Mouse (Mus musculus): ENCODE measurements around the gene Clic3. TPM values are rescaled to one million over a fixed set of nuclear protein-coding genes. Genes with fewer than 3 reads are reported as not detected.

Gene Clic3
- polyA plus RNA-seq, 1 experiment from 2014 or later, result 3.8 TPM

GRCm38 (mm10) chr2:25463630-25464029 lies 7.0 kb downstream of the Clic3 start:
- no peak overlapping the region for H3K9ac ChIP-seq (ENCODE audit: low read length)
- no peaks in the 10 kb centered on the region for H3K27me3 ChIP-seq (ENCODE audit: control insufficient read depth, insufficient read depth, low read length)
- ATAC-seq (ENCODE audit: insufficient number of reproducible peaks, insufficient read depth, low FRiP score, low read depth), result no peak
- no peaks in the 10 kb centered on the region for H3K9me3 ChIP-seq (ENCODE audit: control insufficient read depth, low read length)
- H3K4me2 ChIP-seq (ENCODE audit: low read length), result no peak overlapping the region
- WGBS, result 91% methylated on average over 3 of the region's 3 CpGs
- no peak overlapping the region for H3K4me3 ChIP-seq (ENCODE audit: control insufficient read depth in 1 of 2, insufficient read depth in 1 of 2, low read depth in 1 of 2, low read length in 2 of 2)
- peaks cover 8% of the 10 kb centered on the region for H3K36me3 ChIP-seq (ENCODE audit: control insufficient read depth, insufficient read depth, low read length)
- peaks cover 29 to 45% of the 10 kb centered on the region in 2 experiments for H3K4me1 ChIP-seq (ENCODE audit: control insufficient read depth in 2 of 2, insufficient read depth in 2 of 2, low read length in 2 of 2)
- no peak overlapping the region for H3K27ac ChIP-seq (replicated peaks in 1 of 2; ENCODE audit: control insufficient read depth in 1 of 2, insufficient read depth in 1 of 2, low read depth in 2 of 2, low read length in 2 of 2)

GRCm38 (mm10) chr2:25465256-25465655 lies 8.6 kb downstream of the Clic3 start:
- H3K9ac ChIP-seq (ENCODE audit: low read length), result 0 out of 2 replicates have a peak overlapping the region, but pooled peaks have one; percentile 3
- no peak overlapping the region for H3K27ac ChIP-seq (replicated peaks in 1 of 2; ENCODE audit: control insufficient read depth in 1 of 2, insufficient read depth in 1 of 2, low read depth in 2 of 2, low read length in 2 of 2)
- H3K36me3 ChIP-seq (ENCODE audit: control insufficient read depth, insufficient read depth, low read length), result no peaks in the 10 kb centered on the region
- 89% methylated on average over 2 of the region's 2 CpGs for WGBS
- peaks cover 37 to 46% of the 10 kb centered on the region in 2 experiments for H3K4me1 ChIP-seq (ENCODE audit: control insufficient read depth in 2 of 2, insufficient read depth in 2 of 2, low read length in 2 of 2)
- no peaks in the 10 kb centered on the region for H3K27me3 ChIP-seq (ENCODE audit: control insufficient read depth, insufficient read depth, low read length)
- ATAC-seq (ENCODE audit: insufficient number of reproducible peaks, insufficient read depth, low FRiP score, low read depth), result no peak
- no peak overlapping the region for H3K4me2 ChIP-seq (ENCODE audit: low read length)
- H3K9me3 ChIP-seq (ENCODE audit: control insufficient read depth, low read length), result no peaks in the 10 kb centered on the region
- no peak overlapping the region for H3K4me3 ChIP-seq (ENCODE audit: control insufficient read depth in 1 of 2, insufficient read depth in 1 of 2, low read depth in 1 of 2, low read length in 2 of 2)

GRCm38 (mm10) chr2:25465816-25466635 lies 9.4 kb downstream of the Clic3 start:
- H3K9me3 ChIP-seq (ENCODE audit: control insufficient read depth, low read length), result no peaks in the 10 kb centered on the region
- no peak for ATAC-seq (ENCODE audit: insufficient number of reproducible peaks, insufficient read depth, low FRiP score, low read depth)
- WGBS, result 40% methylated on average over 10 of the region's 10 CpGs
- 0 out of 2 replicates have a peak overlapping the region, but pooled peaks have one; percentile 3 for H3K9ac ChIP-seq (ENCODE audit: low read length)
- H3K4me3 ChIP-seq (ENCODE audit: control insufficient read depth in 1 of 2, insufficient read depth in 1 of 2, low read depth in 1 of 2, low read length in 2 of 2), result no peak overlapping the region
- H3K27ac ChIP-seq (replicated peaks in 1 of 2; ENCODE audit: control insufficient read depth in 1 of 2, insufficient read depth in 1 of 2, low read depth in 2 of 2, low read length in 2 of 2), result 0 out of 4 replicates have a peak overlapping the region, but pooled peaks of 1 of the 2 experiments have one; percentile 9
- peaks cover 37 to 47% of the 10 kb centered on the region in 2 experiments for H3K4me1 ChIP-seq (ENCODE audit: control insufficient read depth in 2 of 2, insufficient read depth in 2 of 2, low read length in 2 of 2)
- no peaks in the 10 kb centered on the region for H3K36me3 ChIP-seq (ENCODE audit: control insufficient read depth, insufficient read depth, low read length)
- no peaks in the 10 kb centered on the region for H3K27me3 ChIP-seq (ENCODE audit: control insufficient read depth, insufficient read depth, low read length)
- H3K4me2 ChIP-seq (ENCODE audit: low read length), result no peak overlapping the region

- no peak for ATAC-seq (ENCODE audit: insufficient number of reproducible peaks, insufficient read depth, low FRiP score, low read depth)
- no peaks in the 10 kb centered on the region for H3K27me3 ChIP-seq (ENCODE audit: control insufficient read depth, insufficient read depth, low read length)
- no peak overlapping the region for H3K4me3 ChIP-seq (ENCODE audit: control insufficient read depth in 1 of 2, insufficient read depth in 1 of 2, low read depth in 1 of 2, low read length in 2 of 2)
- 64% methylated on average over 14 of the region's 14 CpGs for WGBS
- no peaks in the 10 kb centered on the region for H3K9me3 ChIP-seq (ENCODE audit: control insufficient read depth, low read length)
- peak overlapping the region; percentile 6 to 53; a peak in 1 of 4 replicates for H3K27ac ChIP-seq (replicated peaks in 1 of 2; ENCODE audit: control insufficient read depth in 1 of 2, insufficient read depth in 1 of 2, low read depth in 2 of 2, low read length in 2 of 2)
- H3K9ac ChIP-seq (ENCODE audit: low read length), result peak overlapping the region; percentile 7; the same call in 1 of the 2 replicates
- H3K4me2 ChIP-seq (ENCODE audit: low read length), result no peak overlapping the region
- H3K4me1 ChIP-seq (ENCODE audit: control insufficient read depth in 2 of 2, insufficient read depth in 2 of 2, low read length in 2 of 2), result peaks cover 32 to 39% of the 10 kb centered on the region in 2 experiments
- no peaks in the 10 kb centered on the region for H3K36me3 ChIP-seq (ENCODE audit: control insufficient read depth, insufficient read depth, low read length)
Observed at GRCm38 (mm10) chr2:25467606-25468303, 11.1 kb downstream of the Clic3 start.

- H3K36me3 ChIP-seq (ENCODE audit: control insufficient read depth, insufficient read depth, low read length), result no peaks in the 10 kb centered on the region
- peak overlapping the region; percentile 46 for H3K4me2 ChIP-seq (ENCODE audit: low read length)
- H3K27me3 ChIP-seq (ENCODE audit: control insufficient read depth, insufficient read depth, low read length), result no peaks in the 10 kb centered on the region
- ATAC-seq (ENCODE audit: insufficient number of reproducible peaks, insufficient read depth, low FRiP score, low read depth), result peak; percentile 86
- peak overlapping the region; percentile 34 for H3K9ac ChIP-seq (ENCODE audit: low read length)
- 60% methylated on average over 10 of the region's 10 CpGs for WGBS
- H3K27ac ChIP-seq (replicated peaks in 1 of 2; ENCODE audit: control insufficient read depth in 1 of 2, insufficient read depth in 1 of 2, low read depth in 2 of 2, low read length in 2 of 2), result peak overlapping the region; percentile 84 to 91
- H3K4me3 ChIP-seq (ENCODE audit: control insufficient read depth in 1 of 2, insufficient read depth in 1 of 2, low read depth in 1 of 2, low read length in 2 of 2), result no peak overlapping the region
- no peaks in the 10 kb centered on the region for H3K9me3 ChIP-seq (ENCODE audit: control insufficient read depth, low read length)
- H3K4me1 ChIP-seq (ENCODE audit: control insufficient read depth in 2 of 2, insufficient read depth in 2 of 2, low read length in 2 of 2), result peaks cover 32 to 39% of the 10 kb centered on the region in 2 experiments
Observed at GRCm38 (mm10) chr2:25468962-25469915, 12.6 kb downstream of the Clic3 start.

GRCm38 (mm10) chr2:25469969-25470368 lies 13.3 kb downstream of the Clic3 start, which contains the start of gene Ptgds:
Ptgds (minus strand) TSS chr2:25470046.
- Histone ChIP-seq H3K4me1 (ENCODE audit: control insufficient read depth in 2 of 2, insufficient read depth in 2 of 2, low read length in 2 of 2) (peaks cover 32 to 39% of the 10 kb centered on the region in 2 experiments), H3K27me3 (ENCODE audit: control insufficient read depth, insufficient read depth, low read length) (no peaks in the 10 kb centered on the region), H3K4me3 (ENCODE audit: control insufficient read depth in 1 of 2, insufficient read depth in 1 of 2, low read depth in 1 of 2, low read length in 2 of 2) (no peak within 1 kb of the TSS), H3K9me3 (ENCODE audit: control insufficient read depth, low read length) (no peaks in the 10 kb centered on the region), H3K36me3 (ENCODE audit: control insufficient read depth, insufficient read depth, low read length) (no peaks in the 10 kb centered on the region), H3K27ac (replicated peaks in 1 of 2; ENCODE audit: control insufficient read depth in 1 of 2, insufficient read depth in 1 of 2, low read depth in 2 of 2, low read length in 2 of 2) (peak within 1 kb of the TSS; percentile 84 to 91), H3K4me2 (ENCODE audit: low read length) (peak within 1 kb of the TSS; percentile 46), H3K9ac (ENCODE audit: low read length) (peak within 1 kb of the TSS; percentile 34)
- no peak for ATAC-seq (ENCODE audit: insufficient number of reproducible peaks, insufficient read depth, low FRiP score, low read depth)
- 29% methylated on average over 6 of the region's 6 CpGs for WGBS

GRCm38 (mm10) chr2:25472550-25472949 lies 15.9 kb downstream of the Clic3 start:
- ATAC-seq (ENCODE audit: insufficient number of reproducible peaks, insufficient read depth, low FRiP score, low read depth), result no peak
- no peak overlapping the region for H3K4me3 ChIP-seq (ENCODE audit: control insufficient read depth in 1 of 2, insufficient read depth in 1 of 2, low read depth in 1 of 2, low read length in 2 of 2)
- H3K9me3 ChIP-seq (ENCODE audit: control insufficient read depth, low read length), result no peaks in the 10 kb centered on the region
- WGBS, result 64% methylated on average over 2 of the region's 2 CpGs
- H3K4me1 ChIP-seq (ENCODE audit: control insufficient read depth in 2 of 2, insufficient read depth in 2 of 2, low read length in 2 of 2), result peaks cover 26 to 29% of the 10 kb centered on the region in 2 experiments
- no peak overlapping the region for H3K4me2 ChIP-seq (ENCODE audit: low read length)
- H3K36me3 ChIP-seq (ENCODE audit: control insufficient read depth, insufficient read depth, low read length), result no peaks in the 10 kb centered on the region
- H3K27ac ChIP-seq (replicated peaks in 1 of 2; ENCODE audit: control insufficient read depth in 1 of 2, insufficient read depth in 1 of 2, low read depth in 2 of 2, low read length in 2 of 2), result no peak overlapping the region
- no peaks in the 10 kb centered on the region for H3K27me3 ChIP-seq (ENCODE audit: control insufficient read depth, insufficient read depth, low read length)
- no peak overlapping the region for H3K9ac ChIP-seq (ENCODE audit: low read length)
